Mouse (Mus musculus) MEL-GATA-1-ER (cell line): ENCODE measurements at regions not wholly inside any gene's neighbourhood (a gene's known extent, or its start where the extent isn't known, plus 50 kb on each side); places are given as distances from the start of the nearest gene placed in this dataset.

Source experiments
- DNase-seq: peaks from one replicate; pipeline ENCODE4 v3.0.0-alpha.2; 2012; ENCODE audit warnings: low read depth; ENCODE audit errors: extremely low read depth

DNA sequence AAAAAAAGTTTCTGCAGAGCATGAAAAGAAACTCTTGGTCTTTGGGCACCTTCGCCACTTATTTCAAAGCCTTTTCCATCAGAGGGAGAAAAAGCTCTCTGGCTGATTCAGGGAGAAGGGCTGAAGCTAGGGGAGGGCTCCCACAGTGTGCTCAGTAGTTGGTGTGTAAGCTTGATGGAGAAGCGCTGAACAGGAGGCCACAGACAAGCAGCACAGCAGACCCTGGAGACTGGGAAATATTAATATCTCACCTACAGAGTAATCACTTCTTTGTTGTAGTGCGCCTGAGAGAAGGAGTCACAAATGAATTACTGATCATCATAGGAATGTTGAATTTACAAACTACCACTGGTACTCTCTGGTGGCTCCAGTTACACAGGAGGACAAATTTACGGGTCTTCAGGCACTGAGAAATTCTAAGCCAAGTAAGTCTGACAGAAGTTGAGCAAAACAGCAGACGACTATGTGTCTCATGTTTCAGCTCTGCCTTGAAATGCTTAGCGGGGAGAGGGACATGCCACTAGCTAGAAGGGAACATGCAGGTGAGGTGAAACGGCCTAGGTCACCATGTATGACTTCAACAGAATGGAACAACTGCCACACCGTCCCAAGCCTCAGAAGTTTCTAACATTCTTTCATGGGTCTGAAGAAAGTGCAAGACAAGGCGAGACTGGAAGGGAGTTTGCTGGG is 350.9 kb upstream of the Map3k7 start:
- DNase-seq = no peak

- DNase-seq = no peak
Measured at GRCm38 (mm10) chr4:31617572-31617971, 346.3 kb upstream of the Map3k7 start.

GRCm38 (mm10) chr4:31618026-31618425 is 345.9 kb upstream of the Map3k7 start:
- no peak for DNase-seq

- DNase-seq = no peak
Measured at GRCm38 (mm10) chr4:31621205-31621604, 342.7 kb upstream of the Map3k7 start.

- DNase-seq = no peak
Measured at GRCm38 (mm10) chr4:31627053-31627452, 336.8 kb upstream of the Map3k7 start.

DNA sequence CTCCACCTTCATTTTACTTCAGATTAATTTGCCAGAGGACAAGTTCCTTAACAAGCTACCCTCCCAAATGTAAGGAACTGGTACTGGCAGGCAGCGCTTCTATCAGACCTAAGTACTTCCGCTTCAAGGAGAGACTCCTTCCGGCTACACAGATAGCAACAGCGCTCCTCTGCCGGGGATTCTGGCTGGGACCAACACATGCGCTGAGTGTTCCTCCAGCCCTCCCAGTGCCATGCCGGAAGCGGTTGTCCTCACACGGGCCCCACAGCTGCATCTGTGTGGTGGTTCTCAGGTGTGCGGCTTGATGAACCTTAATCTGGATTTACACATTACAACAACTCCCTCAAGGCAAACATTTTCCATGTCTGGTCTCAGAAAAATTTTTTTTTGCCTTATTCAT is 336.1 kb upstream of the Map3k7 start:
- no peak for DNase-seq

- DNase-seq = no peak
Measured at GRCm38 (mm10) chr4:31638564-31638963, 325.3 kb upstream of the Map3k7 start.

- DNase-seq = no peak
Measured at GRCm38 (mm10) chr4:31642161-31642560, 321.7 kb upstream of the Map3k7 start.

GRCm38 (mm10) chr4:31642593-31643290 is 321.2 kb upstream of the Map3k7 start:
- DNase-seq = no peak

DNA sequence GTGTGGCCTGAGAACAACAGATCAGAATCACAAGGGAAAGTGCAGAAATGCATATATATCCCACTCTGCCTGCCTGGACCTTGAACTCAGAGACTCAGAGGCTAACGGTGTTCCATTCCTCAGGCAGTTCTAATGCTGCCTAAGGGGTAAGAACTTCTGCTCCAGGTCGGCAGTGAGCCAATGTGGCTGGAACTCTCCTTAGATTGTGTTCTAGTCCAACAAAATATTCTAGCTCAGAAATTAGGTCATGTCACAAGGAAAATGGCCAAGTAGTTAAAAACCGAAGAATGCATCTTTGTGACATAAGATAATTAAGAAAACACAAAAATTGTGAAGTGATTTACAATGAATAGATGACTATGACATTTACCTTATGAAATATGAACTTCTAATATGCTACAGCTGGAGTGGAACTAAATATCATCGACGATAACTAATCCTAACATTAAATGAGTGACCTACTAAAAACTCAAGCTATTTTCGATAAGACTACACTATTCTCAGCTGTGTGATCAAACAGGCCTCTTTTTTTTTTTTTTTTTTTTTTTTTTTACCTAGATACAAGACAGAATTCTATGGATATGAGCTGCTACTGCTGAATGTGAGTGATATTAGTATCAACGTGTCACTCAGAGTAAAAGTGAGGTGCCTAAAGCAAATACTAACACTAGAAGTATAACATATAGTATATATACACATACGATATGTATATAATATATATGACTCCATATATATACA is 315.1 kb upstream of the Map3k7 start:
- DNase-seq = no peak

DNA sequence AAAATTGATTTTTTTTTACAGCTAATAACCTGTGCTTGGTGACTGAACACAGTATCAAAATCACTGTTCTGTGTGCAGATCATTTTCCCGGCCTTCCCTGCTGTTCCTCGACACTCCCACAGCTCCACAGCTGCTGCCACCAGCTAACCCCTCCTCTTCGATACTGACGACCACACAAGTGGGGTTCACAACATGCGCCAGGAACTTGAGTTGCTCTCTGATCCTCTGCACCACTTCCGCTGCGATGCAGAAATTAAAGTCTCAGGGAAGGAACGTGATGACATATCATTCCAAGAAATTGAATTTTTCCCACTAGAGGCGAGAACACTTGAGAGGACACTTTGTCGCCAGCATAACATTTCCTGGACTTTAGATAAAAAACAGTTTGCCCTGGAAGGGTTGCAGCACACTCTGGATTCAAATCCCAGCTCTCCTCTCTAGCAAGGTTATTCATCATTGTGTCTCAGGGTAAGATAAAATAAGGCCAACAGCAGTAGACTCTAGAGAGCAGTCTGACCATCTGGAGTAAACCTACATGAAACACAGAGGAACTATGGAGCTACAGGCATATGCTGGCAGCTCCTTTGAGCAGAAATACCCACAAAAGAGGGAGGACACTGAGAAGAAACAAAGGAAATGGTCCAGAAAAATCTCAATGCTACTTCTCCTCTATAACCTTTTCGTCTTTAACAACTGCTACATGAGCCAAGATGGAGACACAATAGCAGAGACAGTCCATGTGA is 308.4 kb upstream of the Map3k7 start:
- DNase-seq = no peak

DNA sequence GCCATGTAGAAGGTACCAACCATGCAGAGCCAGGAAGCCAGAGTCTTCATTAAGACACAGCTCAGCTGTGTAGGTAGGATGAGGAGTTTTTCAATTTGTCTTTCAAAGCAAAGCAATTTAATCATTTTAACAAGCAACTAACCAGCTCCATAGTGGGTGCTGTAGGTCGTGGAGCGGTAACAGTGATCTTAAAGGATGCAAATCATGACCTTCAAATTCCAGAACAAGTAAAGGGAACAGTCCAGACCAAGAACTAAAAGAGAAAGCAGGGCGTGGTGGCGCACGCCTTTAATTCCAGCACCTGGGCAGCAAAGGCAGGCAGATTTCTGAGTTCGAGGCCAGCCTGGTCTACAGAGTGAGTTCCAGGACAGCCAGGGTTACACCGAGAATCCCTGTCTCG is 307.8 kb upstream of the Map3k7 start:
- DNase-seq = no peak

- no peak for DNase-seq
Measured at GRCm38 (mm10) chr4:31658820-31659219, 305.1 kb upstream of the Map3k7 start.

DNA sequence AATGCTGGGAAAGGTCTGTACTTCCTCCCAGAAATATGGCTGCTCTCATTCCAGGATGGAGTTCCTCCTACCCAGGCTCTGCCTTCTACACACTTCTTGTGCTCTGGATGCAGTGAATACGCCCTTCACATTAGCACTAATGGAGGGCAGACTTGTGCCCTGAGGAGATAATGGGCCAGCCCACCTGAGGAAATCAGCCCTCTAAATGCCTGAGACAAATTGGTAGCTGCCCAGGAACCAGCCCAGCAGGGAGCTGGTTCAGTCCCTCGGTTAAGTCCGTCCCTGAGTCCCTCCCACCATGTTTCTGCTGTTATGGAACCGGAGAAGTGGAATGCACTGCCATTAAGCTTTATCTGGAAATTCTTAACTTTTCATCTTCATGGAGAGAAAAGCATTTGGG is 303.0 kb upstream of the Map3k7 start:
- DNase-seq = no peak

DNA sequence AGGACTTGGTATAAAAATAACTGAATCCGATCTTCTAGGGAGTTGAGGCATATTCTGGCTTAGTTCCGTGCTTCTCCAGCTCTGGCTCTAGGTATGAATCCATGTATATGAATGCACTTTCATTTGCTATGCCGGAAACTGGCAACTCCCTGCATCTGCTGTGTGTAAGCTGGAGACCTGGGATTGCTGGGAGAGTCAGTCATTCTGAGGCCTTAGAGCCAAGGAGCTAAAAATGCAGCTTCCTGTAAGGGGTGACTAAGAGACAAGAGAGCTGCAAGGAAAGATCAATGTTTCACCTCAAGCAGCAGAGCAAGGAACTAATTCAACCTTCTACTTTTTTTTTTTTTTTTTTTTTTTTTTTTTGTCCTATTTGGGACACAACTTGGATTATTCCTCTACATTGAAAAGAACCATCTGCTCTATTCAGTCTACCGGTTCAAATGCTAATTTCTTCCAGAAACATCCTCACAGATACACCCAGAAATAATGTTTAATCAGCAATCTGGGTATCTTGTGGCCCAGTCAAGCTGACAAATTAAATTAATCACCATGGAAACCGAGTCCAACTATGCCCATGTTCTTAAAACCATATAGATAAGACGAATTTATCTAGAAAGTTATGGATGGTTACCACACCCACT is 292.2 kb upstream of the Map3k7 start:
- no peak for DNase-seq

DNA sequence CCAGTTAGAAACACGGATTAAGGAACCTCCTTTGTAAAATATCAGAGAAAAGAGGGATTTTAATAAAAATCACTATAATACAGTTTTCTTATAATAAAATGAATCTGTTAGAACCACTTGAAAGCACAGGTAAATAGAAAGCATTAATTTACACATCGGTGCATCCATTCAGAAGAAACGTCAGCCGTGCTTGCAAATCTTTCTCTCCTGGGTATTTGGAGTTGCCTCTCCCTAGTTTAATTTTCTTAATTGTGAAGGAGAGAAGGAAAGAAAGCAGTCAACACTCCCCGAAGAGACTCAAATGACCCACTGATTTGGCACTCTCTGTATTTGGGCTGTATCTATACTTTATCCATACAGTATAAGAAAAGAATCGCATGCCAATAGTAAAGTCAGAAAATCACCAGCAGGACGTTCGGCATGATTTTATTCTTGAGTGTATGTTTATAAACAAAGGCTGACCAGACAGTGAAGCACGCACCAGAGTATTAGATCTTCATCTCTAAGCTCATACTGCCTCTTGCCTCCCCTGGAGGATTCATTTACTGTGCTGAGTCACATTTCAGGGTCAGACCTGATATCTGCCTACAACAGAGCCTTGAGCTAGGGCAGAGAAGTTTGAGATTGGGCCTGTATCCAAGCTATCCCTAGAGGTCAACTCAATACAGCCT is 291.6 kb upstream of the Map3k7 start:
- no peak for DNase-seq

- DNase-seq = no peak
Measured at GRCm38 (mm10) chr4:31672842-31673171, 291.1 kb upstream of the Map3k7 start.

DNA sequence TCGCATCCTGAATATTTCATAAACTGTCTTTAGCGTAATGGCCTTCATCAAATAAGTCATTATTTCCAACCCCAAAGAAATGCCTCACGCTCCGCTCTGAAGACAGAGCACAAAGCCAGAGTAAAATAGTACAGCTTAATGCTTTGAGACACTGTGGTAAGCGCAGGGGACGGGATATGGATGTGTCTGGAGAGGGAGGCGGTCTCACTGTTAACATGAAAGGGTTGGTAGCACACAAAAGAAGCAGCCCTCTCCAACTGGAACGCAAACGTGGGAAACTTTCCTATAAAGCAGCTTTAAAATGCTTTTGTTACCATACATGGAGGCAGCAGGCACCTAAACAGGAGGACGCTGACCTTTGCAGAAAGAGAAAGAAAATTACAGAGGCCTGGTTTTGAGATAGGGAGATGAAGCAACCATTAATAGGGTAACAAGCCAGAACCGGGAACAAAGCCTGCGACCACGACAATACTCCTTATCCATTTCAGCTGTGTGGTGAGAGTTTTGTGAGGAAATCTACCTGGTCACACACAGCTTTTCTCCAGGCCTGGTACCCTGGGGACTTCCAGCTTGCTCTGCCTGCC is 284.8 kb upstream of the Map3k7 start:
- DNase-seq = no peak

- no peak for DNase-seq
Measured at GRCm38 (mm10) chr4:31680958-31681357, 282.9 kb upstream of the Map3k7 start.

- DNase-seq = no peak
Measured at GRCm38 (mm10) chr4:31689083-31689482, 274.8 kb upstream of the Map3k7 start.
